Mouse (Mus musculus) testis, adult 2 months (tissue): ENCODE data around the gene Csnk1g2. TPM values are rescaled to one million over a fixed set of nuclear protein-coding genes. Genes with fewer than 3 reads are reported as not detected.
A peak's percentile ranks its signal among the peaks of the same experiment; 100 is the strongest.
"Not testable (repeated sequence)": the region's sequence is repeated elsewhere in the genome, so short reads cannot be mapped to it uniquely, and the experiment has no call there.

ENCODE experiments used
- H3K27ac ChIP-seq: fragments of 200-500 bp; 2 replicates; pipeline ENCODE4 v1.5.1; 2012; ENCODE audit warnings: low read depth, low read length; ENCODE audit not compliant: control insufficient read depth, insufficient read depth
- H3K27me3 ChIP-seq: fragments of 200-500 bp; 2 replicates; pipeline ENCODE4 v1.6.1; 2012; ENCODE audit warnings: mild to moderate bottlenecking, low read length, moderate library complexity; ENCODE audit not compliant: control insufficient read depth, insufficient read depth
- H3K36me3 ChIP-seq: fragments of 200-500 bp; 2 replicates; pipeline ENCODE4 v1.6.1; 2012; ENCODE audit warnings: mild to moderate bottlenecking, low read length; ENCODE audit not compliant: control insufficient read depth, insufficient read depth
- H3K4me1 ChIP-seq: fragments of 200-500 bp; 2 replicates; pipeline ENCODE4 v1.6.1; 2012; ENCODE audit warnings: low read length; ENCODE audit not compliant: control insufficient read depth, insufficient read depth
- H3K4me3 ChIP-seq: fragments of 200-500 bp; 2 replicates; pipeline ENCODE4 v1.5.1; 2012; ENCODE audit warnings: low read depth, mild to moderate bottlenecking, low read length, moderate library complexity, mixed read lengths; ENCODE audit not compliant: control insufficient read depth
- CTCF ChIP-seq: fragments of 200-500 bp; IDR thresholded peaks from 2 replicates; pipeline ENCODE4 v1.5.1; 2012; ENCODE audit warnings: low read depth, mild to moderate bottlenecking, inconsistent platforms, low read length, moderate library complexity; ENCODE audit not compliant: control insufficient read depth, insufficient read depth, insufficient replicate concordance
- POLR2A ChIP-seq: fragments of 200-500 bp; IDR thresholded peaks from 2 replicates; pipeline ENCODE4 v1.6.1; 2012; ENCODE audit warnings: low read depth, mild to moderate bottlenecking, inconsistent platforms, low read length, moderate library complexity; ENCODE audit not compliant: control insufficient read depth
- polyA plus RNA-seq: library from polyadenylated mRNA; depleted of rRNA; stranded (reverse); fragments of >200 nt; gene quantifications from 2 replicates; pipeline ENCODE4 v1.2.3, GENCODE M21; 2012

The Csnk1g2 gene
- polyA plus RNA-seq, 1 experiment = 1,079 TPM

DNA sequence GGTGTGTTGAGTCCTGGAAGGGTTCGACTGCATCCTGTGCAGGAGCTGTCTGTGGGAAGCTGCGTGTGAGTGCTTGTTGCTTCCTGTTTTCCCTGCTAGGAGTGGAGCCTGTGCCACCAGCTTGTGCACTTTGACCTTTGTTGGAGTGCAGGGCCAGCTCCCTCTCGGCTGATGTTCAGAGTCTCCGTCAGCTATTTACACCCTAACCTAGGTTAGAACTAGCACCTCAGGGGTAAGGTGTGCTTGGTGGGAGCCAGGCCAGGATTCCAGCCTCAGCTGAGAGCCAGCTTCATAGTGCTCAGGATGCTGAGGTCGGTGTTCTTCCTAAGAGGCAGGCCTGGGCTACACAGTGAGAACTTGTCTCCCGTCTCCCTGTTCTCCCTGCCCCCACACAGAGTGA is 12.7 kb downstream of the Csnk1g2 start:
- H3K4me1 ChIP-seq = no peaks in the 10 kb centered on the region; the same call in 1 of the 2 replicates
- H3K27ac ChIP-seq = no peak overlapping the region
- no peak overlapping the region for H3K4me3 ChIP-seq
- TF ChIP-seq CTCF (no peak), POLR2A (no peak)
- no peaks in the 10 kb centered on the region for H3K27me3 ChIP-seq
- no peaks in the 10 kb centered on the region for H3K36me3 ChIP-seq

DNA sequence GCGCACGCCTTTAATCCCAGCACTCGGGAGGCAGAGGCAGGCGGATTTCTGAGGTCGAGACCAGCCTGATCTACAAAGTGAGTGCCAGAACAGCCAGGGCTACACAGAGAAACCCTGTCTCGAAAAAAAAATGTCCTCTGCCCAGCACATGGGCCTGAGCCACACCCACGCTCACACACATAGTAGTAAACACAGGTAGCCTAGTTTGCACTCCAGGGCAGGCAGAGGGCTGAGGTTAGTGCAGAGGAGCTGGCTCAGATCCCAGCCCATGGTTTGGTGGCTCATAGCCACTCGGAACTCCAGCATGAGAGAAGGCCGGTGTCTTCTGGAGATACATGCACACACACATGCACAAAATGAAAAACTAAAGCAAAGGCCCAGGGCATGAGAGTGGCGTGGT is 24.3 kb downstream of the Csnk1g2 start:
- peaks cover 13% of the 10 kb centered on the region for H3K4me1 ChIP-seq
- no peaks in the 10 kb centered on the region for H3K36me3 ChIP-seq
- no peak overlapping the region for H3K27ac ChIP-seq
- H3K27me3 ChIP-seq = no peaks in the 10 kb centered on the region
- no peak for TF ChIP-seq CTCF
- no peak for TF ChIP-seq POLR2A
- H3K4me3 ChIP-seq = no peak overlapping the region

DNA sequence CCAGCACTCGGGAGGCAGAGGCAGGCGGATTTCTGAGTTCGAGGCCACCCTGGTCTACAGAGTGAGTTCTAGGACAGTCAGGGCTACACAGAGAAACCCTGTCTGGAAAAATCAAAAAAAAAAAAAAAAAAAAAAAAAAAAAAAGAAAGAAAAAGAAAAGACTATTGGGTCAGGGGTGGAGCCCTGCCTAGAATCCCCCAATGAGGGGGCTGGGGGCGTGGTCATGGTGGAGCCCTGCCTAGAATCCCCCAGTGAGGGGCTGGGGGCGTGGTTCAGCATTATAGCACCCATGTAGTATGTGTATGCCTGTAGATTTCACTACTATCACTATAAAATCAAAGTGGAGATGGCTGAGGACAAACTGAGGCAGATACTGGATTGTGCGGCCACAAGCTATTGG is 27.3 kb downstream of the Csnk1g2 start:
- H3K4me1 ChIP-seq, H3K27ac ChIP-seq, H3K27me3 ChIP-seq, H3K36me3 ChIP-seq, H3K4me3 ChIP-seq: not testable (repeated sequence)

DNA sequence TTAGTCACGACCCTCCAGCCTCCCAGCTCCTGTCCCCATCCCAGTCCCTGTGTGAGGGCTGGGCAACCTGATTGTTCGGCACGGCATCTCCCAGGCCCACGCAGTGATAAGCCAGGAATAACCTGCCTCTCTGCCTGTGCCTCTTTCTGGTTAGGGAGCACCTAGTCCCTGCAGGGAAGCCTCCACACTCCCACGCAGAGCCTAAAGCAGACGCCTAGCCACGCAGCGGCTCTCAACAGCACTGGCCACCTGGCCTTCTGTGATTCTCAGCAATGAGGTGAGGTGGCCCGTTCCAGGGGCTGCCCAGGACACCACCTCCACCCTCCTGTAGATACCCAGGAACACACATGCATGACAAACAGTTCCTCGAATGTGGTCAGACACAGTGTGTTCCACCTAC is 27.8 kb downstream of the Csnk1g2 start:
- no peak overlapping the region for H3K27ac ChIP-seq
- no peaks in the 10 kb centered on the region for H3K36me3 ChIP-seq
- H3K4me3 ChIP-seq = no peak overlapping the region
- TF ChIP-seq CTCF = no peak
- no peak for TF ChIP-seq POLR2A
- peaks cover 4% of the 10 kb centered on the region for H3K4me1 ChIP-seq
- no peaks in the 10 kb centered on the region for H3K27me3 ChIP-seq

DNA sequence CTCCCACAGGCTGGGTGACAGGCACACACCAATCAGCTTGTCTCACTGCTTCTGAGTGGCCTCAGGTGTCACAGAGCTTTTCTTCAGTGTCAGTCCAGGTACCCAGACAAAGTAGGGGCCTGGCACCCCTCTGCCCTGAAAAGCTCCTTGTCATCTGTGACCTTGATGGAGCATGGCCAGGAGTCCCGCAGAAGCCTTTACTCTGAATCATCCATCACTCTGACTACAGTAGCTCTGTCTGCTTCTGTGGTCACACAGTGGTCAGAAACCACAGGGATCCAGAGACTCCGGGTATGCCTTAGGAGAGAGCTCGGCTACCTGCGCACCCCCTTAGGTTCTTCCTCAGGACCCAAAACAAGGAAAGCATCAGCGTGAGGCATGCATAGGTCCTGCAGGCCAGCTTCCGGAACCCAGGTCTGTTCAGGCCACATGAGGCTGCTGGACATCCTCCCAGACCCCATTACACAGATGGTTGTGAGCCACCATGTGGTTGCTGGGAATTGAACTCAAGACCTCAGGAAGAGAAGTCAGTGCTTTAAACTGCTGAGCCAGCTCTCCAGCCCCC is 30.6 kb downstream of the Csnk1g2 start:
- no peak overlapping the region for H3K4me3 ChIP-seq
- peaks cover 19% of the 10 kb centered on the region for H3K4me1 ChIP-seq
- no peak overlapping the region for H3K27ac ChIP-seq
- no peaks in the 10 kb centered on the region for H3K36me3 ChIP-seq
- TF ChIP-seq POLR2A (no peak), CTCF (no peak)
- no peaks in the 10 kb centered on the region for H3K27me3 ChIP-seq

DNA sequence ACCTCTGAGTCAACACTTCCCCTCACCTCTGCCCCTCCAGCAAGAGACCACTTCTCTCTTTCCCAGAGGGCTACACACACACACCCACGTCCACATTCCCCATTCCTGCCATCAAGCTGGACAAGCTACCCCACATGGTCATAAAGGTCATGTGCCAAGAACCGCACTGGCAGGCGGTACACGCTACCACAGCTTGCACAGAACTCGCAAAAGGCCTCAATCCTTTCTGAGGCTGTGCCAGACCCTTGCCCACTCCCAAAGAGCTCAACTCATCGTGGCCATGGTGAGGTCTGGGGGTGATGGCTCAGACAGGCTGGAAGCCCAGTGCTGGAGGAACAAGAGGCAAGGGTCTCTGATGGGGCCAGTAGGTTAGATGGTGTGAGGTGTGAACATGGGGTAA is 32.2 kb downstream of the Csnk1g2 start:
- no peak overlapping the region for H3K27ac ChIP-seq
- H3K36me3 ChIP-seq = no peaks in the 10 kb centered on the region
- H3K4me3 ChIP-seq = no peak overlapping the region
- H3K27me3 ChIP-seq = no peaks in the 10 kb centered on the region
- TF ChIP-seq CTCF = no peak
- no peak for TF ChIP-seq POLR2A
- peaks cover 21% of the 10 kb centered on the region for H3K4me1 ChIP-seq

DNA sequence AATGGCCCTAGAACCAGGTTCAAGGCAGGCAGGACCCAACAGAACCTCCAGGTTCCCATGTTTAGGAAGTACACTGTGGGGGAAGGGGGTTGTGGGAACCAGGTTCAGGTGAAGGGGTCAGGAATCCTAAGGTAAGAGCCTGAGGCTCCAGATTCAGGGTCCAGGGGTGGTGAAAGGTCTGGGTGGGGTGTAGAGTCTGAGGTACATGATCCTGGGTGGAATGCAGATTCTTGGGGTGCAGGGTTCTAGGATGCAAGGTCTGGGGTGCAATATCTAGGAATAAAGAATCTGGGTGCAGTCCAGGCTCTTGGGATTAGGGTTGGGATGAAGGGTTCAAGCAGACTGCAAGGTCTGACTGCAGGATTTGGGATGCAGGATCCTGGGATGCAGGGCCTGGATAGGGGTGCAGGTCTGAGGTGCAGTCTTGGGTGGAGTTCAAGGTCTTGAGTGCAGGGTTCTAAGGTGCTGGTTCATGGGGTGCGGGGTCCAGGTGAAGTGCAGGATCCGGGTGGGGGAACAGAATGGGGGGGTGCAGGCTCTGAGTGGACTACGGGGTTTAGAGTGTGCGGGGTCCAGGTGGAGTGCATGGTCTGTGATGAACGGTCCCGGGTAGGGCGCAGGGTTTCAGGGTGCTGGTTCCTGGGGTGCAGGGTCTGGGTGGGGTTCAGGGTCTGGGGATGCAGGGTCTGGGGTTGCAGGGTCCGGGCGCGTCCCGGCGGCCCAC is 32.9 kb downstream of the Csnk1g2 start:
- TF ChIP-seq CTCF (no peak), POLR2A (no peak)
- Histone ChIP-seq H3K4me3 (peak overlapping the region; percentile 90), H3K27me3 (no peaks in the 10 kb centered on the region), H3K4me1 (peaks cover 21% of the 10 kb centered on the region), H3K27ac (peak overlapping the region; percentile 22; the same call in 1 of the 2 replicates), H3K36me3 (no peaks in the 10 kb centered on the region)
